Mouse (Mus musculus): ENCODE results near the gene Gale.
A peak's percentile ranks its signal among the peaks of the same experiment; 100 is the strongest.
"Not testable (repeated sequence)": the region's sequence is repeated elsewhere in the genome, so short reads cannot be mapped to it uniquely, and the experiment has no call there.

The Gale gene

GRCm38 (mm10) chr4:135963457-135964193, at the start of gene Gale:
Gene Gale, plus strand, starts transcription at chr4:135963727.
- DNase-seq = peak; percentile 93 to 94

GRCm38 (mm10) chr4:135918635-135919279, 44.8 kb upstream of the Gale start:
- DNase-seq = no peak

GRCm38 (mm10) chr4:135919280-135919639, 44.3 kb upstream of the Gale start:
- DNase-seq = no peak

GRCm38 (mm10) chr4:135920304-135921241, 43.0 kb upstream of the Gale start, which contains the start of gene Fuca1:
Gene Fuca1, plus strand, starts transcription at chr4:135920735.
- DNase-seq = peak; percentile 92 to 95

- DNase-seq = no peak
Measured at GRCm38 (mm10) chr4:135921257-135922120, 42.0 kb upstream of the Gale start.

GRCm38 (mm10) chr4:135922190-135922589, 41.3 kb upstream of the Gale start:
- DNase-seq = no peak

- no peak for DNase-seq
Measured at GRCm38 (mm10) chr4:135924418-135924817, 39.1 kb upstream of the Gale start.

- no peak for DNase-seq
Measured at GRCm38 (mm10) chr4:135925341-135925740, 38.2 kb upstream of the Gale start.

- DNase-seq = no peak
Measured at GRCm38 (mm10) chr4:135926195-135926808, 37.2 kb upstream of the Gale start.

GRCm38 (mm10) chr4:135926861-135927260, 36.7 kb upstream of the Gale start:
- DNase-seq = no peak

- no peak for DNase-seq
Measured at GRCm38 (mm10) chr4:135928376-135928775, 35.2 kb upstream of the Gale start.

- DNase-seq = no peak
Measured at GRCm38 (mm10) chr4:135929405-135929804, 34.1 kb upstream of the Gale start.

- DNase-seq = no peak
Measured at GRCm38 (mm10) chr4:135929828-135930227, 33.7 kb upstream of the Gale start.

GRCm38 (mm10) chr4:135930239-135930638, 33.3 kb upstream of the Gale start:
- DNase-seq = no peak

GRCm38 (mm10) chr4:135931832-135932231, 31.7 kb upstream of the Gale start:
- no peak for DNase-seq

- DNase-seq = no peak
Measured at GRCm38 (mm10) chr4:135934708-135935500, 28.6 kb upstream of the Gale start.

- no peak for DNase-seq
Measured at GRCm38 (mm10) chr4:135935502-135935901, 28.0 kb upstream of the Gale start.

GRCm38 (mm10) chr4:135938858-135939257, 24.7 kb upstream of the Gale start:
- no peak for DNase-seq

- DNase-seq = not testable (repeated sequence)
Measured at GRCm38 (mm10) chr4:135941026-135941425, 22.5 kb upstream of the Gale start.

GRCm38 (mm10) chr4:135942193-135942592, 21.3 kb upstream of the Gale start:
- no peak for DNase-seq

- DNase-seq = no peak
Measured at GRCm38 (mm10) chr4:135943389-135943788, 20.1 kb upstream of the Gale start.

All from thymus, adult 18-20 months (tissue).